Mouse (Mus musculus) heart, postnatal 14 days (tissue): Measurements from ENCODE around the gene Rgs7bp. TPM values are rescaled to one million over a fixed set of nuclear protein-coding genes. Genes with fewer than 3 reads are reported as not detected.

Experiments
- DNase-seq, 2 experiments: peaks; one replicate each; pipeline ENCODE4 v3.0.0; 2021 to 2022
- intact Hi-C: fragments of 180-260 bp; cut with DNase I; formaldehyde crosslinking; loops from one replicate; pipeline ENCODE4 v1.15.1; 2025
- total RNA-seq, 2 experiments: library from RNA; stranded (reverse); gene quantifications; 2 replicates each; pipeline ENCODE4 v1.2.3; 2021

Gene Rgs7bp
- total RNA-seq, 2 experiments from 2014 or later, result 3.8 to 4.3 TPM

GRCm38 (mm10) chr13:105015710-105016404 lies 38.9 kb downstream of the Rgs7bp start:
- no peak for DNase-seq
- intact Hi-C loops, result no loop called here

GRCm38 (mm10) chr13:105011300-105011699 lies 43.4 kb downstream of the Rgs7bp start:
- DNase-seq, result no peak
- intact Hi-C loops, result no loop called here

GRCm38 (mm10) chr13:105008891-105009290 lies 45.8 kb downstream of the Rgs7bp start:
- DNase-seq, result no peak
- intact Hi-C loops, result no loop called here

GRCm38 (mm10) chr13:105002831-105003157 lies 51.9 kb downstream of the Rgs7bp start:
- intact Hi-C loops, result loop anchor here (5.0 kb wide), 1 partner anchor 45 kb away; no protein-coding TSS in a partner anchor

GRCm38 (mm10) chr13:105002132-105002830 lies 52.4 kb downstream of the Rgs7bp start:
- DNase-seq, result no peak
- intact Hi-C loops, result loop anchor here (5.0 kb wide), 1 partner anchor 45 kb away; no protein-coding TSS in a partner anchor

More at GRCm38 (mm10) chr13:105002831-105003157, 51.9 kb downstream of the Rgs7bp start:
- no peak for DNase-seq

- intact Hi-C loops, result loop anchor here (5.0 kb wide), 1 partner anchor 46 kb away; no protein-coding TSS in a partner anchor
These were observed 53.0 kb downstream of the Rgs7bp start for GRCm38 (mm10) chr13:105001714-105002113.

GRCm38 (mm10) chr13:104988811-104989258 lies 65.9 kb downstream of the Rgs7bp start:
- intact Hi-C loops, result no loop called here

More at GRCm38 (mm10) chr13:105001714-105002113, 53.0 kb downstream of the Rgs7bp start:
- no peak for DNase-seq

GRCm38 (mm10) chr13:104988009-104988540 lies 66.7 kb downstream of the Rgs7bp start:
- intact Hi-C loops, result no loop called here

More at GRCm38 (mm10) chr13:104988811-104989258, 65.9 kb downstream of the Rgs7bp start:
- no peak for DNase-seq

GRCm38 (mm10) chr13:104985691-104986090 lies 69.0 kb downstream of the Rgs7bp start:
- intact Hi-C loops, result no loop called here
- no peak for DNase-seq

More at GRCm38 (mm10) chr13:104988009-104988540, 66.7 kb downstream of the Rgs7bp start:
- DNase-seq, result no peak

- no peak for DNase-seq
- intact Hi-C loops, result no loop called here
These were observed 70.7 kb downstream of the Rgs7bp start for GRCm38 (mm10) chr13:104983989-104984388.

- intact Hi-C loops, result no loop called here
- no peak for DNase-seq
These were observed 71.9 kb downstream of the Rgs7bp start for GRCm38 (mm10) chr13:104982781-104983353.

- DNase-seq, result no peak
- intact Hi-C loops, result no loop called here
These were observed 76.6 kb downstream of the Rgs7bp start for GRCm38 (mm10) chr13:104978176-104978575.

- no peak for DNase-seq
These were observed 87.2 kb downstream of the Rgs7bp start for GRCm38 (mm10) chr13:104967486-104967885.

GRCm38 (mm10) chr13:104963716-104964115 lies 91.0 kb downstream of the Rgs7bp start:
- intact Hi-C loops, result loop anchor here (5.0 kb wide), 1 partner anchor 74 kb away; no protein-coding TSS in a partner anchor
- DNase-seq, result no peak

More at GRCm38 (mm10) chr13:104967486-104967885, 87.2 kb downstream of the Rgs7bp start:
- intact Hi-C loops, result no loop called here

GRCm38 (mm10) chr13:104962716-104963411 lies 91.9 kb downstream of the Rgs7bp start:
- DNase-seq, result no peak
- intact Hi-C loops, result loop anchor here (5.0 kb wide), 1 partner anchor 74 kb away; no protein-coding TSS in a partner anchor

GRCm38 (mm10) chr13:104962166-104962565 lies 92.6 kb downstream of the Rgs7bp start:
- DNase-seq, result no peak
- intact Hi-C loops, result loop anchor here (5.0 kb wide), 1 partner anchor 75 kb away; no protein-coding TSS in a partner anchor

GRCm38 (mm10) chr13:104960951-104961715 lies 93.6 kb downstream of the Rgs7bp start:
- no peak for DNase-seq
- intact Hi-C loops, result loop anchor here (5.0 kb wide), 1 partner anchor 76 kb away; no protein-coding TSS in a partner anchor

GRCm38 (mm10) chr13:104960206-104960928 lies 94.4 kb downstream of the Rgs7bp start:
- DNase-seq, result no peak
- intact Hi-C loops, result loop anchor here (5.0 kb wide), 1 partner anchor 77 kb away; no protein-coding TSS in a partner anchor
